Mouse (Mus musculus): Measurements from ENCODE around the gene Usp46. TPM values are rescaled to one million over a fixed set of nuclear protein-coding genes. Genes with fewer than 3 reads are reported as not detected.
"Not testable (repeated sequence)": the region's sequence is repeated elsewhere in the genome, so short reads cannot be mapped to it uniquely, and the experiment has no call there.

Gene Usp46
- polyA plus RNA-seq, 1 experiment: 2.7 TPM

GRCm38 (mm10) chr5:74092481-74092832 lies 24.2 kb upstream of the Usp46 start:
- H3K27me3 ChIP-seq (ENCODE audit: control insufficient read depth, insufficient read depth, low read length): no peaks in the 10 kb centered on the region

GRCm38 (mm10) chr5:74089643-74090042 lies 21.4 kb upstream of the Usp46 start:
- no peak overlapping the region for H3K27ac ChIP-seq (ENCODE audit: insufficient read depth, low read length)
- no peak for DNase-seq (ENCODE audit: low read depth in 1 of 2, low spot score in 2 of 2)
- WGBS: 94% methylated on average over 3 of the region's 3 CpGs
- TF ChIP-seq POLR2A (IDR thresholded peaks at IDR 0.05; ENCODE audit: low read depth, low read length) (no peak), CTCF (IDR thresholded peaks at IDR 0.05; ENCODE audit: extremely low read depth, insufficient read depth, insufficient read length, insufficient replicate concordance) (no peak)
- no peaks in the 10 kb centered on the region for H3K27me3 ChIP-seq (ENCODE audit: control insufficient read depth, insufficient read depth, low read length)
- H3K4me1 ChIP-seq (ENCODE audit: control insufficient read depth, insufficient read depth, insufficient read length): 0 out of 2 replicates have a peak, but pooled peaks cover 5% of the 10 kb centered on the region
- no peak overlapping the region; the same call in 1 of the 2 replicates for H3K4me3 ChIP-seq (ENCODE audit: extremely low read depth, insufficient read depth, insufficient read length)
- no peaks in the 10 kb centered on the region for H3K36me3 ChIP-seq (ENCODE audit: control insufficient read depth, insufficient read depth, low read length)

More at GRCm38 (mm10) chr5:74092481-74092832, 24.2 kb upstream of the Usp46 start:
- H3K4me3 ChIP-seq (ENCODE audit: extremely low read depth, insufficient read depth, insufficient read length): peak overlapping the region; percentile 51
- 44% methylated on average over 4 of the region's 4 CpGs for WGBS
- 0 out of 2 replicates have a peak, but pooled peaks cover 7% of the 10 kb centered on the region for H3K4me1 ChIP-seq (ENCODE audit: control insufficient read depth, insufficient read depth, insufficient read length)
- H3K27ac ChIP-seq (ENCODE audit: insufficient read depth, low read length): peak overlapping the region; percentile 58
- no peak for DNase-seq (ENCODE audit: low read depth in 1 of 2, low spot score in 2 of 2)
- peaks cover 2% of the 10 kb centered on the region; the same call in 1 of the 2 replicates for H3K36me3 ChIP-seq (ENCODE audit: control insufficient read depth, insufficient read depth, low read length)
- no peak for TF ChIP-seq CTCF (IDR thresholded peaks at IDR 0.05; ENCODE audit: extremely low read depth, insufficient read depth, insufficient read length, insufficient replicate concordance)
- no peak for TF ChIP-seq POLR2A (IDR thresholded peaks at IDR 0.05; ENCODE audit: low read depth, low read length)

- no peak overlapping the region for H3K4me3 ChIP-seq (ENCODE audit: extremely low read depth, insufficient read depth, insufficient read length)
- no peaks in the 10 kb centered on the region for H3K27me3 ChIP-seq (ENCODE audit: control insufficient read depth, insufficient read depth, low read length)
- H3K27ac ChIP-seq (ENCODE audit: insufficient read depth, low read length): no peak overlapping the region
- no peaks in the 10 kb centered on the region for H3K36me3 ChIP-seq (ENCODE audit: control insufficient read depth, insufficient read depth, low read length)
- H3K4me1 ChIP-seq (ENCODE audit: control insufficient read depth, insufficient read depth, insufficient read length): peaks cover 3% of the 10 kb centered on the region; the same call in 1 of the 2 replicates
- no peak for DNase-seq (ENCODE audit: low read depth in 1 of 2, low spot score in 2 of 2)
- TF ChIP-seq CTCF (IDR thresholded peaks at IDR 0.05; ENCODE audit: extremely low read depth, insufficient read depth, insufficient read length, insufficient replicate concordance) (no peak), POLR2A (IDR thresholded peaks at IDR 0.05; ENCODE audit: low read depth, low read length) (no peak)
- 96% methylated on average over 6 of the region's 6 CpGs for WGBS
Observed at GRCm38 (mm10) chr5:74081756-74082155, 13.5 kb upstream of the Usp46 start.

GRCm38 (mm10) chr5:74078861-74079615 lies 10.8 kb upstream of the Usp46 start:
- no peaks in the 10 kb centered on the region for H3K36me3 ChIP-seq (ENCODE audit: control insufficient read depth, insufficient read depth, low read length)
- WGBS: 73% methylated on average over 11 of the region's 11 CpGs
- DNase-seq (ENCODE audit: low read depth in 1 of 2, low spot score in 2 of 2): no peak
- no peak overlapping the region for H3K27ac ChIP-seq (ENCODE audit: insufficient read depth, low read length)
- H3K4me3 ChIP-seq (ENCODE audit: extremely low read depth, insufficient read depth, insufficient read length): no peak overlapping the region
- H3K4me1 ChIP-seq (ENCODE audit: control insufficient read depth, insufficient read depth, insufficient read length): peaks cover 3% of the 10 kb centered on the region; the same call in 1 of the 2 replicates
- no peaks in the 10 kb centered on the region for H3K27me3 ChIP-seq (ENCODE audit: control insufficient read depth, insufficient read depth, low read length)
- no peak for TF ChIP-seq CTCF (IDR thresholded peaks at IDR 0.05; ENCODE audit: extremely low read depth, insufficient read depth, insufficient read length, insufficient replicate concordance)

- no peak for TF ChIP-seq CTCF (IDR thresholded peaks at IDR 0.05; ENCODE audit: extremely low read depth, insufficient read depth, insufficient read length, insufficient replicate concordance)
- TF ChIP-seq POLR2A (IDR thresholded peaks at IDR 0.05; ENCODE audit: low read depth, low read length): no peak
- H3K4me1 ChIP-seq (ENCODE audit: control insufficient read depth, insufficient read depth, insufficient read length): peaks cover 3% of the 10 kb centered on the region; the same call in 1 of the 2 replicates
- DNase-seq (ENCODE audit: low read depth in 1 of 2, low spot score in 2 of 2): no peak
- WGBS: 88% methylated on average over 1 of the region's 1 CpGs
- H3K4me3 ChIP-seq (ENCODE audit: extremely low read depth, insufficient read depth, insufficient read length): no peak overlapping the region
- no peaks in the 10 kb centered on the region for H3K27me3 ChIP-seq (ENCODE audit: control insufficient read depth, insufficient read depth, low read length)
- H3K36me3 ChIP-seq (ENCODE audit: control insufficient read depth, insufficient read depth, low read length): no peaks in the 10 kb centered on the region
- H3K27ac ChIP-seq (ENCODE audit: insufficient read depth, low read length): no peak overlapping the region
Observed at GRCm38 (mm10) chr5:74078400-74078799, 10.2 kb upstream of the Usp46 start.

- DNase-seq (ENCODE audit: low read depth in 1 of 2, low spot score in 2 of 2): no peak
- Histone ChIP-seq H3K27ac (ENCODE audit: insufficient read depth, low read length) (no peak overlapping the region), H3K4me1 (ENCODE audit: control insufficient read depth, insufficient read depth, insufficient read length) (peaks cover 3% of the 10 kb centered on the region; the same call in 1 of the 2 replicates), H3K36me3 (ENCODE audit: control insufficient read depth, insufficient read depth, low read length) (no peaks in the 10 kb centered on the region), H3K4me3 (ENCODE audit: extremely low read depth, insufficient read depth, insufficient read length) (no peak overlapping the region), H3K27me3 (ENCODE audit: control insufficient read depth, insufficient read depth, low read length) (no peaks in the 10 kb centered on the region)
- 72% methylated on average over 8 of the region's 8 CpGs for WGBS
- TF ChIP-seq POLR2A (IDR thresholded peaks at IDR 0.05; ENCODE audit: low read depth, low read length): no peak
- no peak for TF ChIP-seq CTCF (IDR thresholded peaks at IDR 0.05; ENCODE audit: extremely low read depth, insufficient read depth, insufficient read length, insufficient replicate concordance)
Observed at GRCm38 (mm10) chr5:74077959-74078358, 9.7 kb upstream of the Usp46 start.

GRCm38 (mm10) chr5:74076759-74077158 lies 8.5 kb upstream of the Usp46 start:
- 50% methylated on average over 9 of the region's 9 CpGs for WGBS
- no peak overlapping the region for H3K27ac ChIP-seq (ENCODE audit: insufficient read depth, low read length)
- H3K4me1 ChIP-seq (ENCODE audit: control insufficient read depth, insufficient read depth, insufficient read length): peaks cover 3% of the 10 kb centered on the region; the same call in 1 of the 2 replicates
- H3K4me3 ChIP-seq (ENCODE audit: extremely low read depth, insufficient read depth, insufficient read length): no peak overlapping the region
- TF ChIP-seq CTCF (IDR thresholded peaks at IDR 0.05; ENCODE audit: extremely low read depth, insufficient read depth, insufficient read length, insufficient replicate concordance) (no peak), POLR2A (IDR thresholded peaks at IDR 0.05; ENCODE audit: low read depth, low read length) (no peak)
- no peak for DNase-seq (ENCODE audit: low read depth in 1 of 2, low spot score in 2 of 2)
- H3K36me3 ChIP-seq (ENCODE audit: control insufficient read depth, insufficient read depth, low read length): no peaks in the 10 kb centered on the region
- H3K27me3 ChIP-seq (ENCODE audit: control insufficient read depth, insufficient read depth, low read length): no peaks in the 10 kb centered on the region

- not testable (repeated sequence) for H3K27ac ChIP-seq (ENCODE audit: insufficient read depth, low read length); H3K36me3 ChIP-seq (ENCODE audit: control insufficient read depth, insufficient read depth, low read length); H3K27me3 ChIP-seq (ENCODE audit: control insufficient read depth, insufficient read depth, low read length); DNase-seq (ENCODE audit: low read depth in 1 of 2, low spot score in 2 of 2); H3K4me3 ChIP-seq (ENCODE audit: extremely low read depth, insufficient read depth, insufficient read length); H3K4me1 ChIP-seq (ENCODE audit: control insufficient read depth, insufficient read depth, insufficient read length)
- 92% methylated on average over 5 of the region's 5 CpGs for WGBS
Observed at GRCm38 (mm10) chr5:74070564-74070963, 2.3 kb upstream of the Usp46 start.
